Mouse (Mus musculus) embryonic facial prominence, embryonic 10.5 days (tissue): ENCODE measurements around the gene Nkapd1. TPM values are rescaled to one million over a fixed set of nuclear protein-coding genes. Genes with fewer than 3 reads are reported as not detected.

Source experiments
- DNase-seq: peaks from one replicate; pipeline ENCODE4 v3.0.0-alpha.2; 2017; ENCODE audit warnings: low spot score
- H3K27ac ChIP-seq: fragments of 300-500 bp; sonication (generic); replicated peaks from 2 replicates; pipeline ENCODE4 v1.5.1; 2016; ENCODE audit warnings: mild to moderate bottlenecking
- H3K27me3 ChIP-seq: fragments of 300-500 bp; sonication (generic); replicated peaks from 2 replicates; pipeline ENCODE4 v1.6.1; 2016; ENCODE audit warnings: low read depth, mild to moderate bottlenecking; ENCODE audit not compliant: poor library complexity, severe bottlenecking
- H3K36me3 ChIP-seq: fragments of 300-500 bp; sonication (generic); replicated peaks from 2 replicates; pipeline ENCODE4 v1.6.1; 2016; ENCODE audit warnings: mild to moderate bottlenecking, moderate library complexity
- H3K4me1 ChIP-seq: fragments of 300-500 bp; sonication (generic); 2 replicates; pipeline ENCODE4 v1.6.1; 2016
- H3K4me3 ChIP-seq: fragments of 300-500 bp; sonication (generic); 2 replicates; pipeline ENCODE4 v1.5.1; 2016; ENCODE audit warnings: mild to moderate bottlenecking, moderate library complexity
- H3K9me3 ChIP-seq: fragments of 300-500 bp; sonication (generic); 2 replicates; pipeline ENCODE4 v1.6.1; 2016; ENCODE audit warnings: mild to moderate bottlenecking
- WGBS: fragments of 180-500 bp; shearing (Covaris S2); methylation state at CpG from one replicate; pipeline ENCODE4 v1.1.7; 2016; 5-methylcytosine and 5-hydroxymethylcytosine counted together
- polyA plus RNA-seq: library from polyadenylated mRNA; unstranded; fragments of >200 nt; fragmentation: Nextera tagmentation; extraction: Ambion mirVana; gene quantifications from 2 replicates; pipeline ENCODE4 v1.2.1, GENCODE M21; 2016

The Nkapd1 gene
- polyA plus RNA-seq, 1 experiment from 2014 or later = 22.4 TPM

DNA sequence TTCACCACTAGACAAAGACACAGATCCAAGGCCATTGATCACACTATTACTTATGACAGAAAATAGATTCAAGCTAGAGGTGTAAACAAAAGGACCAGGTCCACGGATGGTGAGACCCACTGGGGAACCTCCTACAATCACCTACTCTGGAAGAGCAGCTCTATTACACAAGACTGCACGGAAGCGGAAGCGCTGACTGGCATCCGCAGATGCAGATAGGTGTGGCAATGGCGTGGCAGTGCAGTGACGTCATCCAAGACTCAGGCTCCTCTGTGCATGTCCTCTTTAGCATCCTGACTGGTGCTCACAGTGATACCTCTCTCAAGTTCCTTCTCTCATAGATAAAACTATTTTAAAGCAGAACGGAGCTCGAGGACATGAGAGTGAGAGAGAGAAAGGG, 24.3 kb downstream of the Nkapd1 start:
- no peak for DNase-seq
- Histone ChIP-seq H3K27ac (no peak overlapping the region), H3K9me3 (no peaks in the 10 kb centered on the region), H3K4me1 (no peaks in the 10 kb centered on the region), H3K27me3 (no peaks in the 10 kb centered on the region), H3K4me3 (no peak overlapping the region), H3K36me3 (peaks cover 35% of the 10 kb centered on the region)
- 88% methylated on average over 9 of the region's 9 CpGs for WGBS

DNA sequence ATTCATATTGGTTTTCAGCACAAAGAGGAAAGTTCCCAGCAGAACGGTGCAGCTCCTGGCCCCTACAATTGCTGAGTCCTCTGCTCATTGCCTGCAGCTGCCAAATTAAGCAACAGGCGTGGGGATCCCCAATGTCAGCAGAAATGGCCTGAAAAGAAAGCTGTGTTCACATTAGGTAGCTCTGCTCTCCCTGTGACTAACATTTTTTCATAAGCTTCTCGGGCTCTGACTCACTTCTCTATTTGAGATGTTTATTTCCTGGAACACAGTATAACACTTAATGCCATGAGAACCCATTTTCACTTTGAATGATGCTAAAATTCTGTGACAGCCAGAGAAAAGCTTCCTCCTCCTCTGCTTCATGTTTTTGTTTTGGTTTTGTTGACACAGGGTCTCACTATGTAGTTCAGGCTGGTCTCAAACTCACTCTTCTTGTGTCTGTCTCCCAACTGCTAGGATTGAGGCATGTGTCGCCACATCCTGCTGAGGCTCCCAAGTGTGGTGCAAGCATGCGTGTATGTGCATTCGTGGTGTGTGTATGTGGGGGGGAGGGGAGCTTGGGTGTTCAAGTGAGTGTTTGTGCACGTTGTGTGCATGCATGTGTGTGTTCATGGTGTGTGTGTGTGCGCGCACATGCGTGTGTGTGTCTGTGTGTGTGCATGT, 26.3 kb downstream of the Nkapd1 start:
- Histone ChIP-seq H3K27ac (no peak overlapping the region), H3K4me1 (no peaks in the 10 kb centered on the region), H3K4me3 (no peak overlapping the region), H3K36me3 (peaks cover 15% of the 10 kb centered on the region), H3K9me3 (no peaks in the 10 kb centered on the region), H3K27me3 (no peaks in the 10 kb centered on the region)
- WGBS = 80% methylated on average over 10 of the region's 10 CpGs
- DNase-seq = no peak

DNA sequence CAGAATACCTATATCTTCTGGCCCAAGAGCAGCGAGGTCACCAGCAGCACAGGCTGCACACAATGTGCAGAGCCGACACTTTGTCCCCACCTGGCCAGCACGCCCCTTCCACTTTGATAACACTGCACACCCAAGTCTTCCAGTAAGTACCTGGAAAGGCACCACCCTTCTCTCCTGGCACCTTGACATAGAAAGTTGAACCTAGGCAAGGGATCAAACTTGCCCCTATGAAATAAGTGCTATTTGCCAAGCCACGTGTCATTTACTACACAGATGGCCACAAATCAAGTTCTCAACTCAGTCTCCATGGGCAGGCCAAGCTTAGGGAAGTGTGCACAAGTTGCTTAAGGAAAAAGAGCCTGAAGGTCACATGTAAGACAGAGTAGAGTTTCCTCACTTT, 30.3 kb downstream of the Nkapd1 start:
- H3K4me1 ChIP-seq = no peaks in the 10 kb centered on the region
- DNase-seq = no peak

DNA sequence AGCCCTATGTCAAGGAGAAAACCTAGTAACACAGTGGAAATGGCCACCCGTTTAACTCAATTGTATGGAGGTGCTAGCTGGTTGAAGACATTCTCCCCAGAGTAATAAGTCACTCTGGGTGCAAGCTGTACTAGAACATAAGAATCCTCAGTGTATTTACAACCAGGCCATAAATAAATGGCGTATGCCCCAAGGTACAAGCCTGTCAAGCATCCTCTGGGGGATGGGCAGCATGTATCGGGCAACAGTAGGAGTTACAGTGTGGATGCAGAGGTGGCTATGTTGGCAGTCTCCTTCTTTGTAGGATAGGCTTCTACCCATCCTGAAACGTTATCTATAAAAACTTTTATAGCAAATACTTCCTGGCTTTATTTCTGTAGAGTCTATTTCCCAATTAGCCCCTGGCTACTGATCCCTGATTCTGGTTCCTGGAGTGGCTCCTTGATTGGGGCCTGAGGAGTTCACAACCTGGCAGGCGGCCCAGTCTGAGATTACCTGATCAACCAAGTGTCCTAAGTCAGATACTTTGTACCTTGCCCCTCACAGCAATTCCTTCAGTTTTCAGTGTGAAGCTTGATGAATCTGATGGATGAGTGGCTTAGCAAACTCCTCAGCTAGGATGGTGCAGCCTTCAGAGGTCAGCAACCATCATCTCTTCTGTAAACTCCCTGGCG, 32.0 kb downstream of the Nkapd1 start:
- H3K4me1 ChIP-seq = no peaks in the 10 kb centered on the region
- H3K4me3 ChIP-seq = no peak overlapping the region
- no peaks in the 10 kb centered on the region for H3K9me3 ChIP-seq
- no peak for DNase-seq
- WGBS = 82% methylated on average over 6 of the region's 6 CpGs
- no peaks in the 10 kb centered on the region for H3K36me3 ChIP-seq
- no peaks in the 10 kb centered on the region for H3K27me3 ChIP-seq
- no peak overlapping the region for H3K27ac ChIP-seq

More for the DNA sequence above, 30.3 kb downstream of the Nkapd1 start:
- no peak overlapping the region for H3K4me3 ChIP-seq
- H3K27ac ChIP-seq = no peak overlapping the region
- no peaks in the 10 kb centered on the region for H3K27me3 ChIP-seq
- no peaks in the 10 kb centered on the region for H3K9me3 ChIP-seq
- no peaks in the 10 kb centered on the region for H3K36me3 ChIP-seq
- 86% methylated on average over 4 of the region's 4 CpGs for WGBS

DNA sequence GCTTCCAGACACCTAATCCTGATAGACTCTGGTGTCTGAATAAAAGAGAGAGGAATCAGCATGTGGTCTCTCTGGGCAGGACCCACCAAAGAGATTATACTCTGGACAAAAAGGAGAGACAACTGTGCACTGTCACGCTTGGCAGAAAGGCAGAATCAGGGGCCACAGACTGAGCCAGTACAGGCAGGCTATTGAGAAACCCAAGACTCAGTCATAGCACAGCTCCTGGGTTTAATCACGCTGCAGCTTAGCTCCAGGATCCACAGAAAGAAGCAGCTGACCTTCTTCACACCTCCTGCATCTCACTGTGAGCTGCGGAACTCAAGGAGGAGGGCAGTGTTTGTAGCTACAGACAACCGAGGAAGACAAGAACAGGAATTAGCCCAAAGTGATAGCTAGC, 36.9 kb downstream of the Nkapd1 start:
- Histone ChIP-seq H3K27me3 (no peaks in the 10 kb centered on the region), H3K9me3 (no peaks in the 10 kb centered on the region), H3K27ac (no peak overlapping the region), H3K4me1 (no peaks in the 10 kb centered on the region), H3K36me3 (no peaks in the 10 kb centered on the region), H3K4me3 (no peak overlapping the region)
- DNase-seq = no peak
- WGBS = 42% methylated on average over 4 of the region's 4 CpGs

DNA sequence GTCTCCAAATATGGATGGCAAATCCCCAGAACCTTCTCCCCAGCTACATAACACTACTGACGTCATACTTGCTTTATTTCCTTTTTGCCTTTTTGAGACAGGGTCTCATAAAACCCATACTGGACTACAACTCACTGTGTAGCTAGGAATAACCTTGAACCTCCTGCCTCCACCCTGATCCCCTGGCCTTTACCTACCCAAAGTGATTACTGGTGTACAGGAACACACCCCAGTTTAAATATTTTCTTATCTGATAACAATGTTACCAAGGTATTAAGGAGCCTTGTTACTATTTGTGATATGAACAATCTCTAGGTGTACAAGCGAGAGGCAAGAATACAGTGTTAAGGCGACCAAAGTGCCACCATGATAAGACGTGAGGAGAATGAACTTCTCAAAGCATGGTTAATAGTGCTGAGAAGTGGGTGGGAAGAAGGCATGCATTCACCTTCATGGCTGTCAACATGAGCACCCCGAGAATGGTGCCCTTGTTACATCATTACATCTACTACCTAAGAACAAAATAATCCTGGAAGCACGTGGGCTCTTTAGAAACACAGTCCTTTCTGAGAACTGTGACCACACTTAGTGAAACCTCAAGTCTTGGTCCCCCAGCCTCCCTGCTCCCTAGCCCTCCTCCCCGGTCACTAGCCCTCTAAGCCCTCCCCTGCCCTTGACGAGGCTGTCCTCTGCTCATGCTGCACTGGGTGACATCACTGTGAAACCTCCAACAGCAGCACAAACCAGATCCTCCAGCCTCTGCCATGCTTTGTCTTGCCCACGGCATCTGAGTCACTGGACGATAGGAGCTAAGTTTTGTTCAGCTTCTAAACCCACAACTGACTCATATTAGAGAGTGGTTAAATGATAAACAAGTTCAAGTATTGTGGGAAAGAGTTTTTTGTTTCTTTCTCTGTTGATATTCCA, 47.4 kb downstream of the Nkapd1 start:
- no peak overlapping the region for H3K4me3 ChIP-seq
- H3K27ac ChIP-seq = no peak overlapping the region
- no peaks in the 10 kb centered on the region for H3K27me3 ChIP-seq
- no peak for DNase-seq
- 81% methylated on average over 10 of the region's 10 CpGs for WGBS
- no peaks in the 10 kb centered on the region for H3K4me1 ChIP-seq
- H3K36me3 ChIP-seq = no peaks in the 10 kb centered on the region
- H3K9me3 ChIP-seq = no peaks in the 10 kb centered on the region

DNA sequence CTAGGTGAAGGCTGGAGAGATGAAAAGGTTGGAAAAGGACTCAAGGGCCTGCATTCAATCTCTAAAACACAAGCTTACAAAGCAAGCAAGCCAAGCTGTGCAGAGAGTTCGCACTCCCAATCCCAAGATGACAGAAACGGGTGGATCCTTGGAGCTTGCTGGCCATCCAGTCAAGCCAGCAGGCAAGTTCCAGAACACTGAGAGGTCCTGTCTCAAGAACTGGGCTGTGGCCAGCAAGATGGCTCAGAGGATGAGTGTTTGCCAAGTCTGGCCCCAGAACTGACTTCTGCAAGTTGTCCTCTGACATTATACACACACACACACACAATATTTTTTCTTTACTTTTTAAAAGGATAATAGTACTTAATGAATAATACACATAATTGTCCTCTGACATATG, 49.4 kb downstream of the Nkapd1 start:
- DNase-seq = no peak
- H3K27ac ChIP-seq = no peak overlapping the region
- no peaks in the 10 kb centered on the region for H3K4me1 ChIP-seq
- no peaks in the 10 kb centered on the region for H3K36me3 ChIP-seq
- H3K4me3 ChIP-seq = no peak overlapping the region
- WGBS = 84% methylated on average over 2 of the region's 2 CpGs
- no peaks in the 10 kb centered on the region for H3K27me3 ChIP-seq
- H3K9me3 ChIP-seq = no peaks in the 10 kb centered on the region

DNA sequence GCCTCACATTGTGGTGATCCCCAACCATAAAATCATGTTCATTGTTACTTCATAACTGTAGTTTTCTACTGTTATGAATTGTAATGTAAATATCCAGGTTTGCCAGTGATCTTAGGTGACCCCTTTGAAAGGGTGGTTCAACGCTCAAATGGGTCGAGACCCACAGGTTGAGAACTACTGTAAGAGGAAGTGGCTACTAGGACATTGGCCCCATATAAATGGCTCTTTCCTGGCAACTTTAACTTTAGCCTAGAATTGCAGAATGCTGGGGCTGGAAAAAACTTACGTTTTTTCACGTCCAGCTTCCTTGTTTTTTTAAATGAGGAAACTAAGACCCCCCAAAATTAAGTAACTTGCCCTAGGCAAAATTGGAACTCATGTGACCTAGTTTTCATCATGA, 49.9 kb downstream of the Nkapd1 start:
- no peaks in the 10 kb centered on the region for H3K27me3 ChIP-seq
- no peaks in the 10 kb centered on the region for H3K36me3 ChIP-seq
- H3K9me3 ChIP-seq = no peaks in the 10 kb centered on the region
- DNase-seq = no peak
- H3K4me3 ChIP-seq = no peak overlapping the region
- 87% methylated on average over 4 of the region's 4 CpGs for WGBS
- no peak overlapping the region for H3K27ac ChIP-seq
- no peaks in the 10 kb centered on the region for H3K4me1 ChIP-seq

DNA sequence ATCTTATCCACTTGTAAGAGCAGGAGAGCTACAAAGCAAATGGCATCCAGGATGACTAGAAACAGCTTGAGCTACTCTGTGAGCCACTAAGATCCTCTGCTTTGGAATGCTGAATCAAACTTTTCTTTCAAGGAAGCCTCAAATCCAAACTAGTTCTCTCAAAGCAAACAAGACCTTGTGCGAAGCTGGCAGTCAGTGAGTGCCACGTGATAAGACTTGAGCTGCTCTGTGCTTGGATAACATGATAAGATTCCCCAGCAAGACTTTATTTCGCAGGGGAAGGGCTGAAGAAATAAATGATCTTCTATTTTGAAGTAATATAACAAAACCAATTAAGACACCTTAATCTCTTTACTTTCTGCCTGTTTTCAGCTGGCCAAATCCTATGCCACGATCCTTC, 51.3 kb downstream of the Nkapd1 start:
- H3K4me3 ChIP-seq = no peak overlapping the region
- no peaks in the 10 kb centered on the region for H3K27me3 ChIP-seq
- H3K4me1 ChIP-seq = no peaks in the 10 kb centered on the region
- DNase-seq = no peak
- WGBS = 83% methylated on average over 4 of the region's 4 CpGs
- no peak overlapping the region for H3K27ac ChIP-seq
- H3K9me3 ChIP-seq = peaks cover 3% of the 10 kb centered on the region; the same call in 1 of the 2 replicates
- no peaks in the 10 kb centered on the region for H3K36me3 ChIP-seq

DNA sequence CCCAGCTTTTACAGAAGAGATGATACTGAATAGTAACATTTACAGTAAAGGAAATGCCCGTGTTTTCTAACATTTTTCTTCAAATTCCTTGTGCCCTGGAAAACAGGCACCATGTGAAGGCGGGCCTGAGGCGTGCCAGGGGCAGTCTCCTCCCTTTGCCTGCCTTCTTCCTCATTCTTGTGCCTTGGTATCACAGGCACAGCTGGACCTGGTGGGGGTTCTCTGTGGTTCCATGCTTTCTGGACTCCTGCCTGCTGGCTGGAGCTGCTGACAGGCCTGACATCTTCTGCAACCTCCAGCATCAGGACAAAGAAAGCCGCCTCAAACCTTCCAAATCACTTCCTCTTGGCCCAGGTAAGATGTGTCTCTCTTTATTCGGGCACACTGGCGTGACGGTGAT, 52.1 kb downstream of the Nkapd1 start:
- no peak overlapping the region for H3K4me3 ChIP-seq
- no peaks in the 10 kb centered on the region for H3K27me3 ChIP-seq
- peaks cover 4% of the 10 kb centered on the region; the same call in 1 of the 2 replicates for H3K9me3 ChIP-seq
- H3K36me3 ChIP-seq = no peaks in the 10 kb centered on the region
- no peaks in the 10 kb centered on the region for H3K4me1 ChIP-seq
- DNase-seq = no peak
- no peak overlapping the region for H3K27ac ChIP-seq
- 80% methylated on average over 7 of the region's 7 CpGs for WGBS

DNA sequence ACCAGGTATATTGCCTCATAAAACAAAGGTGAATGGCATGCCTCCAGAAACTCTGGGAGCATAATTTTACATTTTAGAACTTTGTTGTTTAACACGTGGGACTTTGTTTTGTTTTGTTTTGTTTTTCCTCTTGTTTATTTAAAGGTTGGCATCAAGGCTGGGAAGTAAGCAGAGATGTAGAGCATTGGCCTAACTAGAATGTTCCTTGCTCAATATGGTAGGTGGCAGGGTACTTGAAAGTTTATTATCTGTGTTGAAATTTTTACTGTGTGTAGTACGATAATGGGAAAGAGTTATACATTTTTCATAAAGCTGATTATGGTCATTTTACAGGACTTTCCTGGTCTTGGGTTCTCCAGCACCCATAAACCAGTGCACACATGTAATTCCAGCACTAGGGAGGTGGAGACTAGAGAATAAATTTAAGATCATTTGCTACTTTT, 55.3 kb downstream of the Nkapd1 start:
- H3K27ac ChIP-seq = no peak overlapping the region
- 85% methylated on average over 2 of the region's 2 CpGs for whole genome bisulfite sequencing
- DNase-seq = no peak
- peaks cover 4% of the 10 kb centered on the region; the same call in 1 of the 2 replicates for H3K9me3 ChIP-seq
- H3K27me3 ChIP-seq = no peaks in the 10 kb centered on the region
- no peaks in the 10 kb centered on the region for H3K36me3 ChIP-seq
- no peak overlapping the region for H3K4me3 ChIP-seq
- no peaks in the 10 kb centered on the region for H3K4me1 ChIP-seq

DNA sequence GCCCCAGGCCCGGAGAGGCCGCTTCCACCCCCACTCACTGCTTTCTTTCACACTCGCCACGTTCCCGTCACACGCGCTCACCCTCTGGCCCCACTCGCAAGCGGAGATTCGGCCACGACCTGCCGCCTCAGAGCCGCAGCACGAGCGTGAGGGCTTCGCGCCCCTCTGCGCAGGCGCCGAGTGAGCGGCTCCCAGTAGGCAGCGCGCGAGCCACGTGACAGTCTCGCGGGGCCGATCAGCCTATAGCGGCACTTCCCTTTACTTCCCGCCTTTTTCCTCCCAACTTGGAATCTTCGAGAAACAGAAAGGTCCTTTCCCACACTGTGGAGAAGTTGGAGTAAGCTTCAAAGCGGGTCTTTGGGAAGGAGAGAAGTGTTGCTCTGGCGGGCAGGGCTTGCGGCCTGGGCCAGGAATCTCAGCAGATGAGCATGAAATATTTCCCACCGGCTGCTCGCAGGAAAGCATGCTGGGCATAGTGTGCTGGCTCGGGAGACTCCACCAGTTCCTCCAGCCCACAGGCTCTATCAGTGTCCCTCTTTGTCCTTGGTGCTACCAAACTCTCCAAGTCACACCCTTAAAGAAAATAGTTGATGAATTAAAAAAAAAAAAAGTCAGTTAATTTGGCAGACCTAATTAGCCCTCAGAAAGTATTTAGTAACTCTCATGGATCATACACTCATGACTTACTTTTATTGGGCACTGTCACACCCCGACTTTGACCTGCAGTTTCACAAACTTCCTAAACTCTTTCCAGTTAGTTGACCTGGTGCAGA, 55.9 kb downstream of the Nkapd1 start, which contains the start of gene Tex12:
TSS of gene Tex12 (minus strand) at position 181 of the 773 bp plus-strand sequence.
- H3K27me3 ChIP-seq = no peaks in the 10 kb centered on the region
- 87% methylated on average over 38 of the region's 38 CpGs for WGBS
- no peaks in the 10 kb centered on the region for H3K36me3 ChIP-seq
- peaks cover 4% of the 10 kb centered on the region; the same call in 1 of the 2 replicates for H3K9me3 ChIP-seq
- no peak within 1 kb of the TSS for H3K4me3 ChIP-seq
- no peak within 1 kb of the TSS for H3K27ac ChIP-seq
- no peak for DNase-seq
- H3K4me1 ChIP-seq = no peaks in the 10 kb centered on the region
